Mouse (Mus musculus) intestine, postnatal 0 days (tissue): ENCODE measurements around the gene Rpl3l. TPM values are rescaled to one million over a fixed set of nuclear protein-coding genes. Genes with fewer than 3 reads are reported as not detected.
A peak's percentile ranks its signal among the peaks of the same experiment; 100 is the strongest.

Experiments
- ATAC-seq: fragments of 200-750 bp; cut with Nextera tagmentation; 2 replicates; pipeline ENCODE4 v1.8.0; 2017; ENCODE audit warnings: mild to moderate bottlenecking, moderate TSS enrichment, moderate library complexity
- H3K27ac ChIP-seq: fragments of 300-500 bp; sonication (generic); 2 replicates; pipeline ENCODE4 v1.5.1; 2014; ENCODE audit warnings: mild to moderate bottlenecking, low read depth, low read length, moderate library complexity
- H3K27me3 ChIP-seq: fragments of 300-500 bp; sonication (generic); replicated peaks from 2 replicates; pipeline ENCODE4 v1.6.1; 2014; ENCODE audit warnings: low read length, mixed read lengths; ENCODE audit not compliant: control insufficient read depth, insufficient read depth
- H3K36me3 ChIP-seq: fragments of 300-500 bp; sonication (generic); 2 replicates; pipeline ENCODE4 v1.6.1; 2014; ENCODE audit warnings: mild to moderate bottlenecking, moderate library complexity; ENCODE audit not compliant: control insufficient read depth, insufficient read depth
- H3K4me1 ChIP-seq: fragments of 300-500 bp; sonication (generic); replicated peaks from 2 replicates; pipeline ENCODE4 v1.6.1; 2014; ENCODE audit warnings: antibody characterized with exemption, low read length, mixed read lengths; ENCODE audit not compliant: control insufficient read depth, insufficient read depth
- H3K4me2 ChIP-seq: fragments of 300-500 bp; sonication (generic); replicated peaks from 2 replicates; pipeline ENCODE4 v1.6.1; 2014; ENCODE audit warnings: low read depth, mild to moderate bottlenecking, moderate library complexity
- H3K4me3 ChIP-seq: fragments of 300-500 bp; sonication (generic); 2 replicates; pipeline ENCODE4 v1.5.1; 2014; ENCODE audit warnings: low read depth, low read length
- H3K9ac ChIP-seq: fragments of 300-500 bp; sonication (generic); 2 replicates; pipeline ENCODE4 v1.6.1; 2014; ENCODE audit warnings: mild to moderate bottlenecking, low read depth, low read length
- H3K9me3 ChIP-seq: fragments of 300-500 bp; sonication (generic); 2 replicates; pipeline ENCODE4 v1.6.1; 2016; ENCODE audit warnings: mixed run types; ENCODE audit not compliant: control insufficient read depth
- CTCF ChIP-seq: sonication (generic); IDR thresholded peaks from 2 replicates; pipeline ENCODE4 v1.5.1; 2016; ENCODE audit warnings: low read depth, mild to moderate bottlenecking, control low read depth, antibody characterized with exemption, moderate library complexity
- WGBS: fragments of 180-500 bp; shearing (Covaris S2); extraction: QIAGEN DNeasy Blood & Tissue Kit; methylation state at CpG from one replicate; pipeline ENCODE4 v1.1.7; 2014; 5-methylcytosine and 5-hydroxymethylcytosine counted together
- polyA plus RNA-seq: library from polyadenylated mRNA; unstranded; fragments of >200 nt; fragmentation: Nextera tagmentation; extraction: Ambion mirVana; gene quantifications from 2 replicates; pipeline ENCODE4 v1.2.1, GENCODE M21; 2015

Gene Rpl3l
- polyA plus RNA-seq, 1 experiment from 2014 or later: not detected

GRCm38 (mm10) chr17:24745526-24746497, 18.2 kb downstream of the Rpl3l start:
- Histone ChIP-seq H3K9ac (no peak overlapping the region), H3K4me2 (no peak overlapping the region), H3K27me3 (peaks cover 10% of the 10 kb centered on the region), H3K27ac (no peak overlapping the region), H3K4me1 (no peaks in the 10 kb centered on the region), H3K36me3 (peaks cover 9% of the 10 kb centered on the region; the same call in 1 of the 2 replicates), H3K9me3 (no peaks in the 10 kb centered on the region), H3K4me3 (no peak overlapping the region)
- peak; percentile 97 for TF ChIP-seq CTCF
- WGBS: 24% methylated on average over 7 of the region's 7 CpGs
- ATAC-seq: peak; percentile 65

GRCm38 (mm10) chr17:24746986-24747385, 19.4 kb downstream of the Rpl3l start:
- no peak for ATAC-seq
- Histone ChIP-seq H3K36me3 (peaks cover 7% of the 10 kb centered on the region; the same call in 1 of the 2 replicates), H3K4me3 (no peak overlapping the region), H3K27ac (no peak overlapping the region), H3K9ac (no peak overlapping the region), H3K4me1 (no peaks in the 10 kb centered on the region), H3K27me3 (peaks cover 21% of the 10 kb centered on the region), H3K9me3 (no peaks in the 10 kb centered on the region), H3K4me2 (no peak overlapping the region)
- no peak for TF ChIP-seq CTCF
- 44% methylated on average over 4 of the region's 4 CpGs for WGBS

GRCm38 (mm10) chr17:24751528-24751927, 23.9 kb downstream of the Rpl3l start:
- Histone ChIP-seq H3K36me3 (no peaks in the 10 kb centered on the region), H3K9me3 (no peaks in the 10 kb centered on the region), H3K9ac (no peak overlapping the region), H3K27ac (no peak overlapping the region), H3K4me3 (no peak overlapping the region), H3K4me2 (no peak overlapping the region), H3K4me1 (0 out of 2 replicates have a peak, but pooled peaks cover 4% of the 10 kb centered on the region), H3K27me3 (peaks cover 53% of the 10 kb centered on the region)
- 22% methylated on average over 4 of the region's 4 CpGs for WGBS
- no peak for ATAC-seq
- TF ChIP-seq CTCF: no peak

GRCm38 (mm10) chr17:24752415-24753394, 25.1 kb downstream of the Rpl3l start, which contains the start of gene Hs3st6:
Gene Hs3st6 (plus strand): TSS chr17:24752988.
- Histone ChIP-seq H3K9ac (no peak within 1 kb of the TSS), H3K4me1 (0 out of 2 replicates have a peak, but pooled peaks cover 4% of the 10 kb centered on the region), H3K27ac (no peak within 1 kb of the TSS), H3K36me3 (no peaks in the 10 kb centered on the region), H3K4me2 (peak within 1 kb of the TSS; percentile 95), H3K9me3 (no peaks in the 10 kb centered on the region), H3K4me3 (peak within 1 kb of the TSS; percentile 52), H3K27me3 (peaks cover 53% of the 10 kb centered on the region)
- ATAC-seq: peak; percentile 77
- no peak for TF ChIP-seq CTCF
- 2% methylated on average over 51 of the region's 82 CpGs for WGBS

GRCm38 (mm10) chr17:24757394-24757793, 29.8 kb downstream of the Rpl3l start:
- Histone ChIP-seq H3K27me3 (peaks cover 29% of the 10 kb centered on the region), H3K9me3 (no peaks in the 10 kb centered on the region), H3K4me2 (no peak overlapping the region), H3K27ac (no peak overlapping the region), H3K36me3 (no peaks in the 10 kb centered on the region), H3K9ac (no peak overlapping the region), H3K4me1 (0 out of 2 replicates have a peak, but pooled peaks cover 1% of the 10 kb centered on the region), H3K4me3 (no peak overlapping the region)
- 83% methylated on average over 1 of the region's 1 CpGs for WGBS
- ATAC-seq: no peak
- no peak for TF ChIP-seq CTCF
